Mouse (Mus musculus) forebrain, embryonic 11.5 days (tissue): ENCODE data around the gene Far2. TPM values are rescaled to one million over a fixed set of nuclear protein-coding genes. Genes with fewer than 3 reads are reported as not detected.

Source experiments
- ATAC-seq: fragments of 200-750 bp; cut with Nextera tagmentation; replicated peaks from 2 replicates; pipeline ENCODE4 v1.8.0; 2017; ENCODE audit warnings: moderate TSS enrichment; ENCODE audit not compliant: low FRiP score
- DNase-seq: peaks from one replicate; pipeline ENCODE4 v3.0.0-alpha.2; 2017; ENCODE audit warnings: low spot score
- H3K27ac ChIP-seq: fragments of 300-500 bp; sonication (generic); 2 replicates; pipeline ENCODE4 v1.5.1; 2014; ENCODE audit warnings: low read depth, low read length
- H3K27me3 ChIP-seq: fragments of 300-500 bp; sonication (generic); 2 replicates; pipeline ENCODE4 v1.6.1; 2014; ENCODE audit warnings: mild to moderate bottlenecking, low read length, mixed read lengths; ENCODE audit not compliant: control insufficient read depth, insufficient read depth
- H3K36me3 ChIP-seq: fragments of 300-500 bp; sonication (generic); 2 replicates; pipeline ENCODE4 v1.6.1; 2014; ENCODE audit warnings: mild to moderate bottlenecking, low read length, moderate library complexity, mixed read lengths; ENCODE audit not compliant: control insufficient read depth, insufficient read depth
- H3K4me1 ChIP-seq: fragments of 300-500 bp; sonication (generic); replicated peaks from 2 replicates; pipeline ENCODE4 v1.6.1; 2014; ENCODE audit warnings: low read length, mixed read lengths; ENCODE audit not compliant: control insufficient read depth, insufficient read depth
- H3K4me2 ChIP-seq: fragments of 300-500 bp; sonication (generic); 2 replicates; pipeline ENCODE4 v1.6.1; 2014; ENCODE audit warnings: low read depth, mild to moderate bottlenecking, low read length, moderate library complexity, mixed read lengths; ENCODE audit not compliant: severe bottlenecking
- H3K4me3 ChIP-seq: fragments of 300-500 bp; sonication (generic); 2 replicates; pipeline ENCODE4 v1.5.1; 2014; ENCODE audit warnings: low read depth, low read length
- H3K9ac ChIP-seq: fragments of 300-500 bp; sonication (generic); 2 replicates; pipeline ENCODE4 v1.6.1; 2014; ENCODE audit warnings: low read length
- H3K9me3 ChIP-seq: fragments of 300-500 bp; sonication (generic); 2 replicates; pipeline ENCODE4 v1.6.1; 2016; ENCODE audit warnings: low read length, mixed read lengths; ENCODE audit not compliant: control insufficient read depth
- WGBS: fragments of 180-500 bp; shearing (Covaris S2); extraction: QIAGEN DNeasy Blood & Tissue Kit; methylation state at CpG from one replicate; pipeline ENCODE4 v1.1.7; 2014; 5-methylcytosine and 5-hydroxymethylcytosine counted together
- polyA plus RNA-seq: library from polyadenylated mRNA; unstranded; fragments of >200 nt; fragmentation: Nextera tagmentation; extraction: Ambion mirVana; gene quantifications from 2 replicates; pipeline ENCODE4 v1.2.1, GENCODE M21; 2014

Far2 gene
- polyA plus RNA-seq, 1 experiment from 2014 or later = 2.7 TPM

GRCm38 (mm10) chr6:148193972-148194701 is 147.1 kb downstream of the Far2 start:
- no peak overlapping the region for H3K9ac ChIP-seq
- no peaks in the 10 kb centered on the region; the same call in 1 of the 2 replicates for H3K36me3 ChIP-seq
- WGBS = 91% methylated on average over 6 of the region's 6 CpGs

DNA sequence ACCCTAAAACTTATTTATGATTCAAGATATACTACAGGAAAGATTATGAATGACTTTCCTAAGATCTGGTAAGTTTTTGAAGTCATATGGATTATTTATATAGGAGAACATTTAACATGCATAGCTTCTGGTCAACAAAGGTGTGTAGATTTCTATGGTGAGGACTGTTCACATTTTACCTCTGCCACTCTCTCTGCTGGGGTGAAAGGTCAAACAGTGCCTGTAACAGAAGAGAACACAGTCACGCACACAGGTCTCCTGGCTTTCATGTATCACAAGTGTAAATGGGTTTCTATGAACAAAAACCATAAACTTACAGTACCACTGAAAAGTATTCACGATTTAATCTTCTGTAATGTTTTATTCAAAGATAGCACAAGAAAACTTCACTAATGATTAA is 152.1 kb downstream of the Far2 start:
- H3K4me2 ChIP-seq = no peak overlapping the region
- DNase-seq (no peak), ATAC-seq (no peak)
- H3K4me1 ChIP-seq = no peaks in the 10 kb centered on the region
- no peak overlapping the region for H3K9ac ChIP-seq
- no peaks in the 10 kb centered on the region for H3K27me3 ChIP-seq
- H3K27ac ChIP-seq = no peak overlapping the region
- no peaks in the 10 kb centered on the region for H3K9me3 ChIP-seq
- 93% methylated on average over 2 of the region's 2 CpGs for WGBS
- H3K4me3 ChIP-seq = no peak overlapping the region
- H3K36me3 ChIP-seq = no peaks in the 10 kb centered on the region; the same call in 1 of the 2 replicates

More at GRCm38 (mm10) chr6:148193972-148194701, 147.1 kb downstream of the Far2 start:
- Histone ChIP-seq H3K4me3 (no peak overlapping the region), H3K9me3 (no peaks in the 10 kb centered on the region), H3K27me3 (no peaks in the 10 kb centered on the region), H3K4me2 (no peak overlapping the region), H3K4me1 (no peaks in the 10 kb centered on the region), H3K27ac (no peak overlapping the region)
- no peak for ATAC-seq
- DNase-seq = no peak

DNA sequence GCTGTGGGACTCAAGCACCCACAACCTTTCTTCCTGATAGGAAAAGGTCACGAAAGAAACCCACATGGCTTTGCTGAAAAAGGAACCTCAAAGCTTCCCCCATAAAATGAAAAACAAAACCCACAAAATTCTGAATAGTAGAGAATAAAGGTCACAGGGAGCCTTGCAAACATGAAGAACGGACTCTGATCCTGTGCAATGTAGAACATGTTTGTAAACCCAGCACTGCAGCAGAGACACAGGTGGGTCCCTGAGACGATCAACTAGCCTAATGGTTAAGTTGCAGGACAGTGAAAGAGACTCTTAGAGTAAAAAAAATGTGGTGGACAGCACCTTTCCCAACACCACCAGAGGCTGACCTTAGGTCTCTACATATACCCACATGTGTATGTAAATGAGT is 152.7 kb downstream of the Far2 start:
- DNase-seq (no peak), ATAC-seq (no peak)
- WGBS = 91% methylated on average over 3 of the region's 3 CpGs
- Histone ChIP-seq H3K36me3 (no peaks in the 10 kb centered on the region; the same call in 1 of the 2 replicates), H3K9me3 (no peaks in the 10 kb centered on the region), H3K27me3 (no peaks in the 10 kb centered on the region), H3K27ac (no peak overlapping the region), H3K4me1 (no peaks in the 10 kb centered on the region), H3K4me2 (no peak overlapping the region), H3K9ac (no peak overlapping the region), H3K4me3 (no peak overlapping the region)

DNA sequence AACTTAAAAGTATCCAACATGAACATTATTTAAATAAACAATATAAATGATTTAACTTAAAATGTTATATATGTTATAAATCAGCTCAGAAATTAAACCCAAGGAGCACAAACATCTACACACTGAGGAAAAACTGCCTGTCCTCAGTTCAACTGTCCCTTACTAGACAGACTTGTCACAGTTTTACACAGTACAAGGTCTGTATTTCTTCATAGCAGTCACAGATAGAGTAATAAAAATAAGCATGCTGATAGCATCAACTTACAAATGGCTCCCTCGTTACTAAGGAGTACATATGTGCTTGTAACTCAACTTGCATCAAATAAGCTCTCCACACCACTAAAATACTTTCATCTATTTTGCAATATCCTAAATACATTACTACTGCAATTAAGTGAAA is 158.1 kb downstream of the Far2 start:
- DNase-seq (no peak), ATAC-seq (no peak)
- no peak overlapping the region for H3K4me3 ChIP-seq
- H3K27ac ChIP-seq = no peak overlapping the region
- no peaks in the 10 kb centered on the region for H3K4me1 ChIP-seq
- no peak overlapping the region for H3K9ac ChIP-seq
- H3K9me3 ChIP-seq = no peaks in the 10 kb centered on the region
- H3K27me3 ChIP-seq = no peaks in the 10 kb centered on the region
- WGBS = 96% methylated on average over 1 of the region's 1 CpGs
- H3K4me2 ChIP-seq = no peak overlapping the region
- no peaks in the 10 kb centered on the region; the same call in 1 of the 2 replicates for H3K36me3 ChIP-seq

DNA sequence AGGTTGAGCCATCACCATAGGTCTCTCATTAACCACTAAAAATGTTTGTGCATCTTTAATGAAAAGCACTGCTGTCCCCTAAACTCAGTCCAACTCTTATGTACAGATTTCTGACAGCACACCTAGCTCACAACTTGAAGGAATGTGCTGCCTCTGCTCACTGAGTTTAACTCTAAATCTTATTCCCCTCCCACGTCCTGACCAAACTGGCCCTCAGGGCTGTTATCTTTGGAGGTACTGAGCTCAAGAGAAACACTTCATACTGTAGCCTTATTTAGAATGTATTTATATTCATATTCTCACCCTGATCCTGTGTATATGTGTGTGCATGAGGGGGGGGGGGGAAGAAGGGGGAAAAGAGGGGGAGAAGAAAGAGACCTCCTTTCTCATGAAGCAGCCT is 160.5 kb downstream of the Far2 start:
- no peak overlapping the region for H3K9ac ChIP-seq
- no peak overlapping the region for H3K4me3 ChIP-seq
- WGBS = 87% methylated on average over 1 of the region's 1 CpGs
- ATAC-seq (no peak), DNase-seq (no peak)
- H3K36me3 ChIP-seq = no peaks in the 10 kb centered on the region; the same call in 1 of the 2 replicates
- no peak overlapping the region for H3K4me2 ChIP-seq
- no peaks in the 10 kb centered on the region for H3K9me3 ChIP-seq
- no peaks in the 10 kb centered on the region for H3K27me3 ChIP-seq
- no peak overlapping the region for H3K27ac ChIP-seq
- H3K4me1 ChIP-seq = no peaks in the 10 kb centered on the region

GRCm38 (mm10) chr6:148211391-148211876 is 164.4 kb downstream of the Far2 start:
- Histone ChIP-seq H3K27me3 (no peaks in the 10 kb centered on the region), H3K4me3 (peak overlapping the region; percentile 98), H3K4me1 (no peaks in the 10 kb centered on the region), H3K9me3 (no peaks in the 10 kb centered on the region), H3K4me2 (peak overlapping the region; percentile 76), H3K9ac (peak overlapping the region; percentile 93), H3K27ac (peak overlapping the region; percentile 76), H3K36me3 (no peaks in the 10 kb centered on the region)
- peak; percentile 70 for ATAC-seq
- no peak for DNase-seq
- under 1% methylated on average over 51 of the region's 51 CpGs for WGBS

GRCm38 (mm10) chr6:148211897-148212680 is 165.0 kb downstream of the Far2 start, which contains the start of gene Ergic2:
Ergic2 (minus strand) TSS chr6:148212374.
- Histone ChIP-seq H3K4me3 (peak within 1 kb of the TSS; percentile 98), H3K36me3 (no peaks in the 10 kb centered on the region), H3K27me3 (no peaks in the 10 kb centered on the region), H3K27ac (peak within 1 kb of the TSS; percentile 76), H3K4me2 (peak within 1 kb of the TSS; percentile 76), H3K9ac (peak within 1 kb of the TSS; percentile 93), H3K4me1 (no peaks in the 10 kb centered on the region), H3K9me3 (no peaks in the 10 kb centered on the region)
- ATAC-seq (peak; percentile 98), DNase-seq (peak; percentile 97)
- WGBS = under 1% methylated on average over 61 of the region's 61 CpGs

DNA sequence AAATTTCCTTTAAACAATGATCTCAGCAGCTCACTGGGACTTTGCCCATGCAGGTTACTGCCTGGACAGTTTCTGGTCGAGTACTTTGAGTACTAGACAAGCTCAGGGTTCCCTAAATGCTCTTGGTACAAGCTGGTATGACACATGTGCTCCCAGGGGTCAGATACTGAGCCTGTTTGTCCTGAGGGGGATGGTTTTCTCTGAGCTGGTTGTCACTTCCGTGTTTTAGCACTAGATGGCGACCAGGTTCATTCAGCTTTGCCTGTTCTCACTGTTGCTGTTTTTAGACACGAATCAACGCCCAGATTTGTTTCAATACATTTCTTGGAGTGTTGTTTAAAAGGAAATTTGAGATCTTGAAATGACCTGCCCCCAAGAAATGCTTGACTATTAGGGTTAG is 167.7 kb downstream of the Far2 start:
- Histone ChIP-seq H3K36me3 (no peaks in the 10 kb centered on the region), H3K4me3 (no peak overlapping the region), H3K9me3 (no peaks in the 10 kb centered on the region), H3K27ac (no peak overlapping the region), H3K9ac (no peak overlapping the region), H3K4me2 (no peak overlapping the region), H3K4me1 (no peaks in the 10 kb centered on the region), H3K27me3 (no peaks in the 10 kb centered on the region)
- ATAC-seq (no peak), DNase-seq (peak; percentile 61)
- WGBS = 11% methylated on average over 5 of the region's 5 CpGs
